Mouse (Mus musculus): ENCODE measurements at regions not wholly inside any gene's neighbourhood (a gene's known extent, or its start where the extent isn't known, plus 50 kb on each side); places are given as distances from the start of the nearest gene placed in this dataset.

GRCm38 (mm10) chr14:60439106-60439505, 66.0 kb downstream of the Amer2 start:
- no peak for DNase-seq (ENCODE audit: low spot score in 2 of 2)

DNA sequence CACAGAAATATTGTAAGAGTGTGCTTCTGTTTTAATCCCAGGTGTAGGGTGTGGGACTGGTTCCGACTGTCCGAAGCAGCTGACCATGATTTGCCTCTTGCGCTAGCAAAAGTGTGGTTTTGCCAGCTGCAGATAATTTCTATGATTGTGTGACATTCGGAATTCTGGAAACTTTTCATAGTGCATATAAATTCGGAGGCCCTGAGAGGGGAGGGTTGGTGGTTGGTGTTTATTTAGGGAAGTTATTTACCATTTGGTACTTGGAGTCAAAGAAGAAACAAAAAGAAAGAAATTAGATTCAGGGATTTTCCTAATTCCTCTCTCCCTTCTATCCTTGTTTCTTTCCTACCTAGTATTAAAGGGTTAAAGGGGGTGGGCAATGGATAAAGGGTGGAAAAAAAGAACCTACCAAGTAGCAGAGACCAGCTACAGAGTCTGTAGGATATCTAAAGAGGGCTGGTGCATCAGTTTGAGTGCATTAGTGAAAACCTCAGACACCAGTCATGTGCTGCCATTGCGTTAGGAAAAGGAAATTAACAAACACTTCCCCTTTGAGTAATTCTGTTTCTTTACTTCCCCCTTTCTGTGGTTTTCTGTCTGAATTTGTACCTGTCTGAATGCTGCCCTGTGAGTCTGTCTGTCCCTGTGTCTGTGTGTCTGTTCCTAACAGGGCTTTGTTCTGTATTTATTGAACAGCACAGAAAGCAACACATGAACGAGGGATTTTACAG, 70.9 kb downstream of the Amer2 start:
- no peak for DNase-seq (ENCODE audit: low spot score in 2 of 2)

DNA sequence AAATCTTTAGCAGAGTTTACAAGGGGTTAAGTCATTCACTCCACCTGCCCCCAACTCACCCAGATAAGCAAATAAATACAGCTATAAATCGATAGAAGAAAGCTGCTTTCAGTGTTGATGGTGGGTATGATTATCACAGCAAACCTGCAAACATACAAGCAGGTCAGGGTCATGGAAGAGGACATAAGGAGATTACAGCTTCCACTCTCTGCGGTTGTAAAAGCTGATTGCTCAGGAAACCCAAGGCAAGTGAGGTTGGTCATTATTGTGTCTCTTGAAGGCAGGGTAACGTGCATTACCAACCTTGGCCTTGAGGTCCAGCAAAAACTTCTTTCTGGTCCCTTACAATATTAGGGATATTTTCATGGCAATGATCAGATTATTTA, 71.5 kb downstream of the Amer2 start:
- DNase-seq (ENCODE audit: low spot score in 2 of 2): no peak

- no peak for DNase-seq (ENCODE audit: low spot score in 2 of 2)
Measured at GRCm38 (mm10) chr14:60446037-60446436, 73.0 kb downstream of the Amer2 start.

DNA sequence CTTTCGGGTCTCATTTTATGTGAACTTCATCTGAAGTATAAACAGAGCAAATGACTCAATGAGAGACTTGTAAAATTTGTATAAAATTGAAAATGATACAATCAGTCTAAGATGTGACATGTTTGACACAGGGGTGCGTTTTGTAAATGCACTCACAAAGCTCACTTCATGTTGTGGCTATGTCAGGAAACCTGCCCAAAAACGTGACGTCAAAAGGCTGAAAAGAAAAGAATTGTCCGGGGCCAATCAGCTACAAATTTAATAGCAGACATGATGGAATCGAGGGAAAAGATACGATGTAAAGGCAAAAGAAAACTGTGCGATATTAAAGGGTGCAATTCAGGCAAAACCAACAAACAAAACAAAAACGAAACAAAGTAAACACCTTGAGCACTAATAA, 78.2 kb downstream of the Amer2 start:
- DNase-seq (ENCODE audit: low spot score in 2 of 2): no peak

DNA sequence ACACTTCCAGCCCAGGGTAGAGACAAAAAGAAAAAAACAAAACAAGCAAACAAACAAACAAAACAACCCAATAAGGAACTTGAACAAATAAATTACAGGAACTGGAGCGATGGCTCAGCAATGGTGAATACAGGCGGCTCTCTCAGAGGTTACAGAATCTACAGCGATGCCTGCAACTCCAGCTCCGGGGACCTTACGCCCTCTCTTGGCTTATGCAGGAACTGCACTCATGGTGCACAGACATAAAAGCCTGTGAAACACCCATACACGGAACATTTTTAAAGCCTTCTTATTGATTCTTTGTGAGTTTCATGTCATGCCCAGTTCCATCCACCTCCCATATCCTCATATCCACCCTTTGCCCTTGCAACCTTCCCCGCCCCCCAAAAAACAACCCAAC, 78.6 kb downstream of the Amer2 start:
- no peak for DNase-seq (ENCODE audit: low spot score in 2 of 2)

DNA sequence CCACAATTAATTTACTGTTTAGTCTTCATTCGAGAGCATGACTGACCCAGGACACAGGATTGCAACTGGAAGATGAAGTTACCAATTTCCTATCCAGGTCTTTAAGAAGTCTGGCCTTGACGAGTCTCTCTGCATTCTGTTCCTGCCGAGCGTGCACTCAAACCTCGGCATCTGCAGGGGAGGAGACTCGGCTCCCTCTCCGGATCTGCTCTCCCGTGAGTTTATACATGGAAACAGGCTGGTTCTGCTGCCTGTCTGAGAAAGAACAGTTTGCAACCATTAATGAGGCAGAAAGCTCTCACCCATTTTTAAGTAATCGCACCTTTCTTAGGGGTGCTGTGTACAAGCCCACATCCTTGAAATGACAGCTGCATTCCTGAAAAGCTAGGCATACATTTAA, 83.7 kb downstream of the Amer2 start:
- DNase-seq (ENCODE audit: low spot score in 2 of 2): peak in 1 of 2 experiments; percentile 11

DNA sequence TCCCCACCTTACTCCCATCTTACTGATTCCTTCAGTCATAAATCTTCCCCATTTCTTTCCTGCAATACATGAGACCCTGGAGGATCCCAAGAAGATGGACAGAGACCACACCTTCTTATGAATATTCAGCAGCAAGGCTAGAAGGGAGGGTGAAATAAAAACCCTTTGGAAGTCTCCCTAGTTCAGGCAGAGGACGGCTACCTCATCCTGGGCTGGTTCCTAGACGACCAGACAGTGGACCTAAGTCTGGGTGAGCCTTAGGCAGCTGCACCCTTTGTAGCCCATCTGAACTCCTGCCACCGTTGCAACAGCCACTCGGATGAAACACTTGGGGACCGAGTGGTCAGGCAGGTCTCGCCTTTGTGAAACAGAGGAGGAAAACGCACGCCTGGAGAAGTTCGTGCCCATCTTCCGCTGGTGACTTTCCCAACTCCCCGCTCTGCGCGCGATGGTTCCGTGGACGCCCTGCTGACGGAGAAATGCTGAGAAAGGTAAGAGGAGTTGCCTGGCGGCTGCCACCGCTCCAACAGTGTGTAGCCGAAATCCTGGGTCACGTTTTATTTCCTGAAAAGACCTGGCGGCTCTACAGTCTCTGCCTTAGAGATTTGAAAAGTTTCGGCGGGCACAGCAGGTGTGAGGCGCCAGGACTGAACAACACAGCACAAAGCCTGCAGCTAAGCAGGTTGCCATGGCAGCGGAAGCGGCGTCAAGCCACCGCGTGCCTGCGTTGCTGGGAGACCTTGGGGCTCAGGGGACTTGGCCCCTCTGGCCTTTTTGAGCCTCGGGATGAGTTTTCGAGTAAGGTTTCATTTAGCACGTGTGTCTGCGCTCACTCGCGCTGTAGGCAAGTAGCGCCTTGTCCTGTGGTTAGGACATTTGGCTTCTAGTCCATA, 112.2 kb downstream of the Amer2 start:
- peak; percentile 34 to 35 for DNase-seq (ENCODE audit: low spot score in 2 of 2)

DNA sequence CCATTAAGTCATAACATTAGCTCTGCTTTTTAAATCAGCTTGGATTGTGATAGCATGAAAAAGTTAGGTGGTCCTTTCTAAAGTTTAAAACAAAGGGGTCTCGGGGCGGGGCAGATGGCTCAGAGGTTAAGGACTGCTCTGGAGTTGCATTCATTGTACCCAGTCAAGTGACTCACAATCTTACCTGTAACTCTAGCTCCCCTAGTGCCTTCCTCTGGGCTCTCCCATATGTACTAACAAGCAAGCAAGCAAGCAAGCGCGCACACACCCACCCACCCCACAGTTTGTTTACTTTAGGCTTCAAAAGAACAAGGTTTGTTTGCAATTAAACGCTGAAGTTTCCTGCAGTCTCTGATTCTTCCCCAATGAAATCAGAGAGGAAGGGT, 112.8 kb downstream of the Amer2 start:
- peak in 1 of 2 experiments; percentile 4 for DNase-seq (ENCODE audit: low spot score in 2 of 2)

DNA sequence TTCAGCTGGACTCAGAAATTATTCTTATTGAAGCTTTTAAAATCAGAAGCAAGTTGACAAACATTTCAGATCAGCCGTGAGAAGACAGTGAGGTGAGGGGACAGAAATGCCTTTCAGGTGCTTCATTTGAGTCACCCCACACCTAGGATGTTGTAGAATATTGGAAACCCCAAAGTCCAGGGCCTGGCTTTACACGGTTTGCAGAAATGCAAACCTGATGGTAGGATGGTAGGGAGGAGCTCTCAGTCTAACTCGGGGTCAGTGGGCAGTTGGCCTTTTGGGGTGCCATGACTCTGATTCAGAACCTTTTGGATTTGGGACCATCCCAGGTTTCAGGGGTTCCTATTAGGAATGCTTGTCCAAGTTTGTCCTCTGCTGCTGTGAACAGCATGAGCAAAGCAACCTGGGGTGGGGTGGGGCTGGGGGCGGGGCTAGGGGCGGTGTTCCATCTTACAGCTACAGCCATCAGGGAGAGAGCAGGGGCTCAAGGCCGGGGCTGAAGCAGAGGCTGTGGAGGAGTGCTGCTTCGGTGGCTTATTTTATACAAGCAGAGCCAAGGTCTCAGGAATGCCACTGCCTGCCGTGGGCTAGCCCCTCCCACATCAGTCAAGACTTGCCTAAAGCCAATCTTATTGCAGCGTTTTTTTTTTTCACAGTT, 113.3 kb downstream of the Amer2 start:
- DNase-seq (ENCODE audit: low spot score in 2 of 2): no peak

DNA sequence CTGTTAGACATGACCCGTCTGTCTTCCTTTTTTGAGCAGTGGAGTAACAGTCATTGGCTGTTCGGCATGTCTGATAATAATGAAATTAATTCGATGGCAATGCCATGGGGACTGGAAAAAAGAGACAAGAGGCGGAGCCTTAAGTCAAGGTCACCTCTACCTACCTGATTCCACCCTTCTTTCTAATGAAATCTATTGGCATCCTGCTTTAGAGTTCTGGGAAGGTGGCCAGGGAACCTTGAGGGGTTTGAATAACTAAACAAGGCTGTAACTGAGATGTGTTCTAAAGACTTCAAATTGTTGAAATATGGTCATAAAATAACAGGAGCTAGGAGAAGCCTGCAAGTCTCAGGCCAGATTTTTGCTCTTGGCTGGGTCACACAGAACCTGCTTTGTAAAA, 116.1 kb downstream of the Amer2 start:
- DNase-seq (ENCODE audit: low spot score in 2 of 2): no peak

GRCm38 (mm10) chr14:60490886-60491285, 117.8 kb downstream of the Amer2 start:
- no peak for DNase-seq (ENCODE audit: low spot score in 2 of 2)

GRCm38 (mm10) chr14:60495441-60495840, 122.4 kb downstream of the Amer2 start:
- DNase-seq (ENCODE audit: low spot score in 2 of 2): no peak

DNA sequence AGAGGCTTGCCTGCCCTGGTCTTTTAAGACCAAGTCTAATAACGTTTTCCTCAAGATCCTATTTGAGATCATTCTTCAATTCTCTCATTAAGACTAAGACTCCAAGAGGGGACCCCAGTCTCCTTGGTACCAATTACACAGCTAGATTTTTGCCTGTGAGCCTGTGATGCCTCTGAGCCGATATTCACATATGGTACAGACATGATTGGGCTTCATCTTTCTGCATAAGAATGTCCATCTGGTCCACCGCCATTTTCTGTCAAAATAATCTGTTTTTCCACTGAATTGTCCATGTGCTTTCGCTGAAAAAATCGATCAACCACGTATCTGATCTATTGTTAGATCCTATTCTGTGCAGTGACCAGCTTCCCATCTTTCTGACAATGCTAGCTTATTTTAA, 129.5 kb downstream of the Amer2 start:
- no peak for DNase-seq (ENCODE audit: low spot score in 2 of 2)

DNA sequence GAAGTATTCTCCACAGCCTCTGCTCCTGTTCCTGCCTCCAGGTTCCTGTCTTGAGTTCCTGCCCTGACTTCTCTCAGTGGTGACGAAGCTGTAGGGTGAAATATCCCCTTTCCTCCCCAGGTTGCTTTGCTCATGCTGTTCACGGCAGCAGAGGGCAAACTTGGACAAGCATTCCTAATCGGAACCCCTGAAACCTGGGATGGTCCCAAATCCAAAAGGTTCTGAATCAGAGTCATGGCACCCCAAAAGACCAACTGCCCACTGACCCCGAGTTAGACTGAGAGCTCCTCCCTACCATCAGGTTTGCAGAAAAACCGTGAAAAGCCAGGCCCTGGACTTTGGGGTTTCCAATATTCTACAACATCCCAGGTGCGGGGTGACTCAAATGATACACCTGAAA, 128.7 kb upstream of the Spata13 start:
- DNase-seq (ENCODE audit: low spot score in 2 of 2): no peak

GRCm38 (mm10) chr14:60506296-60506695, 127.5 kb upstream of the Spata13 start:
- DNase-seq (ENCODE audit: low spot score in 2 of 2): no peak

DNA sequence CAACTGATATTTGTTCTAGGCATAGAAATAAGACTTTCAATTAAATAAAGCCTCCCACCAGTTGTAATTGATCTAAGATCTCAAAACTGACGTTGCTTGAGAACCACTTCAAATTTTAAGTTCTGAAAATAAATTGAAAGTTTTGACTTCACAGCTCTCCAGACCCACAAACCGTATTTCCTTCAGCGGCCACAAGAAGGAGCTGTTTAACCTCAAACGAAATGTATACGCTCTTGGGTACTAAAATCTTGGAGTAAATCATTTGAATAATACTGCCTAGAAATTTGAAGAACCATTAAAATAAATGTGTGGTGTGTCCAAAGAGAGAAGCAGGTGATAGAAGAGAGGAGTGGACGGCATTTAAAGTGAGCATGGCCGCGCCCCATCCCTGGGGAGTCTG, 120.2 kb upstream of the Spata13 start:
- peak in 1 of 2 experiments; percentile 40 for DNase-seq (ENCODE audit: low spot score in 2 of 2)

DNA sequence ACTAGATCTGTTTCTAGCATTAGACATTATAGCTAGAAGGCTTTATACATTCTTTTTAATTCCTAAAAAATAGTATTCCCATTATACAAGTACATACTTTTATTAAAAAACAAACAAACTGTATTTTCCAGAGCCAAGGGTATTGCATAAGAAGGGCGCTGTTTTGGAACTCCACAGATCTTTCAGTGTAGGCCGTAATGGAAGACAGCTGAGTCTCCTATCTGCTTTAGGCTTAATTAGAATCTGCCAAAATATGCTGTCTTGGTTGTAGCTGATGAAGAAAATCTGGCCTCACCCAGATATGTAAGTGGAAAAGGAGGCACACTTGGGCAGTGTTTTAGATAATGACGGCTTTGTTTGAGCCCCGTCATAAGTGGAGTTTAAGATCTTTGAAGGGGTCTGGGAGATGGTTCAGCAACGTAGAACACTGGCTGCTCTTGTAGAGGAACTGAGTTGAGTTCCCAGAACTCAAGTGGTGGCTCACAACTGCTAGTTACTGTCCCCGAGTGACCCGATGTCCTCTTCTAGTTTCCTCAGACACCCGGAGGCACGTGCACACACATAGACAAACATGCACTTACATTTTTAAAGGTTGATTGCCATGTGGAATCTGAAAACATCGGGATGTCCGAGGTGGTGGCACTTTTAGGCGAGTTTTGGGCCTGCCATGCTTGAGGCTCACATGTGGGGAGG, 118.6 kb upstream of the Spata13 start:
- DNase-seq (ENCODE audit: low spot score in 2 of 2): no peak

GRCm38 (mm10) chr14:60517891-60518290, 115.9 kb upstream of the Spata13 start:
- DNase-seq (ENCODE audit: low spot score in 2 of 2): no peak

DNA sequence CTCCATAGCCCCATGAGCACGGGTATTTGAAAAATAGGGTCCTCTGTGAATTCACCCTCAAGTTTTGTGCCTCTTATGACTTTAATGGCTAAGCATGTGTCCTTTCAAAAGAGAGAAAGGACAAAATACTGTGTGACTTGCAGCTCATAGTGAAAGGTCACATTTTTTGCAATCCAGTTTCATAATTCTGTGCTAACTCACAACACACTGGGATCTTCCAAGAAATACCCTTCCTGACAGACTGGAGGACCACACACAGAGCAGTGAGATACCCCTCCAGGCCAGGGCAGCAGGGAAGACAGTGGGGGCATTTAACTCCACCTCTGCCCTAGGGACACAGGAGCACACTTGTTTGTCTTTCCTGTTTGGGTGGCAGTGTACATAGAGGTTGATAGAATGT, 110.8 kb upstream of the Spata13 start:
- DNase-seq (ENCODE audit: low spot score in 2 of 2): no peak

DNA sequence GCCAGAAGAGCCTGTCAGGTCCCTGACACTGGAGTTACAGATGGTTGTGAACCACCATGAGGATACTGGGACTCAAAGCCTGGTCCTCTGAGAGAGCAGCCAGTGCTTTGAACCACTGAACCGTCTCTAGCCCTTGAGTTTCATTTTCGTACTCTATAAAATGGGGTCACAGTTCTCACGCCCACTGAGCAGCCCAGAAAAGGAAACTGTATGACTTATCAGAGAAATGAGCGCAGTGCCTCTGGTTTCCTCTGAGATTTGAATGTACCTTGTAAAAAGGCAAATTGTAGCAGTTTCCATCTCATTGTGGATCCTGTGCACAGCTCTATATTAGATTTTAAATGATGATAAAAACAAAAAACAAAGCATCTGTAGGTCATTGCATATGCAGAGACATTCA, 108.9 kb upstream of the Spata13 start:
- DNase-seq (ENCODE audit: low spot score in 2 of 2): no peak

All from frontal cortex, postnatal 36 days (tissue).